Mouse (Mus musculus) liver, embryonic 14.5 days (tissue): Measurements from ENCODE around the gene Hinfp.

ENCODE experiments used
- CTCF ChIP-seq: IDR thresholded peaks from 2 replicates; pipeline ENCODE4 v1.5.1; 2016; ENCODE audit warnings: antibody characterized with exemption, low read depth, control low read depth
- EP300 ChIP-seq: IDR thresholded peaks from 2 replicates; pipeline ENCODE4 v1.6.1; 2016; ENCODE audit warnings: antibody characterized with exemption, low read depth

DNA sequence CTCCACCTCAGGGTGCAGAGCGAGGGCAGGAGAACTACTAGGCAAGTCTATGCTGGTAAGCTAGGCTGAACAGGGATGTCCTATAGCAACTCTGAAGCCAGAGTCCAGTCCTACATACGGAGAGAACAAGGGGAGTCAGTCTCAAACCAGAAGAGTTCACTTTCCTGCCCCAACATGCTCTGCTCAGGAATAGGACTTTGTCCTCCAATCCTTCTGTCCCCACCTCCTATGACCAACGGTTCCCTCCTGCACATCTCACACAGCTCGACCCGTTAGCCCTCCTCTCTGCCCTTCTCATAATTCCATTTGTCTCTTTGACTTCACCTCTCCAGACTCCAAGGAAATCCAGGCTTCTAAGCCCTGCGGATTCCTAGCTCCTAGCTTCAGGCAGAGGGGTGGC, 57.6 kb downstream of the Hinfp start:
- TF ChIP-seq CTCF (no peak), EP300 (no peak)
